Mouse (Mus musculus) hindbrain, postnatal 0 days (tissue): ENCODE data around the gene Carnmt1. TPM values are rescaled to one million over a fixed set of nuclear protein-coding genes. Genes with fewer than 3 reads are reported as not detected.

Experiments
- ATAC-seq: fragments of 200-750 bp; cut with Nextera tagmentation; 2 replicates; pipeline ENCODE4 v1.8.0; 2017; ENCODE audit warnings: mild to moderate bottlenecking, moderate TSS enrichment, moderate library complexity
- DNase-seq: peaks from one replicate; pipeline ENCODE4 v3.0.0-alpha.2; 2015; ENCODE audit warnings: low spot score
- H3K27ac ChIP-seq: fragments of 300-500 bp; sonication (generic); 2 replicates; pipeline ENCODE4 v1.5.1; 2014; ENCODE audit warnings: mild to moderate bottlenecking
- H3K27me3 ChIP-seq: fragments of 300-500 bp; sonication (generic); 2 replicates; pipeline ENCODE4 v1.6.1; 2014; ENCODE audit warnings: low read length, mixed read lengths; ENCODE audit not compliant: insufficient read depth
- H3K36me3 ChIP-seq: fragments of 300-500 bp; sonication (generic); 2 replicates; pipeline ENCODE4 v1.6.1; 2014; ENCODE audit warnings: low read length, mixed read lengths; ENCODE audit not compliant: insufficient read depth
- H3K4me1 ChIP-seq: fragments of 300-500 bp; sonication (generic); 2 replicates; pipeline ENCODE4 v1.6.1; 2014; ENCODE audit warnings: antibody characterized with exemption, low read length, mixed read lengths; ENCODE audit not compliant: insufficient read depth
- H3K4me2 ChIP-seq: fragments of 300-500 bp; sonication (generic); 2 replicates; pipeline ENCODE4 v1.6.1; 2014; ENCODE audit warnings: low read depth, mild to moderate bottlenecking, low read length, moderate library complexity, mixed read lengths
- H3K4me3 ChIP-seq: fragments of 300-500 bp; sonication (generic); 2 replicates; pipeline ENCODE4 v1.5.1; 2014; ENCODE audit warnings: low read length
- H3K9ac ChIP-seq: fragments of 300-500 bp; sonication (generic); replicated peaks from 2 replicates; pipeline ENCODE4 v1.6.1; 2014; ENCODE audit warnings: mild to moderate bottlenecking, low read length, moderate library complexity, mixed read lengths
- H3K9me3 ChIP-seq: fragments of 300-500 bp; sonication (generic); 2 replicates; pipeline ENCODE4 v1.6.1; 2016; ENCODE audit warnings: low read length, mixed read lengths
- CTCF ChIP-seq: IDR thresholded peaks from 2 replicates; pipeline ENCODE4 v1.5.1; 2016; ENCODE audit warnings: antibody characterized with exemption, control low read depth, low read depth
- WGBS: fragments of 180-500 bp; shearing (Covaris S2); extraction: QIAGEN DNeasy Blood & Tissue Kit; methylation state at CpG from one replicate; pipeline ENCODE4 v1.1.7; 2014; 5-methylcytosine and 5-hydroxymethylcytosine counted together
- polyA plus RNA-seq: library from polyadenylated mRNA; unstranded; fragments of >200 nt; fragmentation: Nextera tagmentation; extraction: Ambion mirVana; gene quantifications from 2 replicates; pipeline ENCODE4 v1.2.1, GENCODE M21; 2015
- total RNA-seq: library from RNA; depleted of rRNA; stranded (reverse); fragments of >200 nt; gene quantifications from 2 replicates; pipeline ENCODE4 v1.2.3, GENCODE M21; 2014

Gene Carnmt1
- total and polyA plus RNA-seq, 2 experiments from 2014 or later, result 17.9 to 22.1 TPM

- Histone ChIP-seq H3K36me3 (no peaks in the 10 kb centered on the region), H3K9me3 (no peaks in the 10 kb centered on the region), H3K9ac (no peak overlapping the region), H3K4me1 (no peaks in the 10 kb centered on the region), H3K27ac (no peak overlapping the region), H3K4me3 (no peak overlapping the region), H3K4me2 (no peak overlapping the region), H3K27me3 (no peaks in the 10 kb centered on the region)
- DNase-seq (no peak), ATAC-seq (no peak)
- TF ChIP-seq CTCF, result no peak
- WGBS, result 72% methylated on average over 2 of the region's 2 CpGs
Observed at GRCm38 (mm10) chr19:18663904-18664303, 6.7 kb upstream of the Carnmt1 start.

GRCm38 (mm10) chr19:18666966-18667365 is 3.6 kb upstream of the Carnmt1 start:
- no peaks in the 10 kb centered on the region for H3K36me3 ChIP-seq
- H3K4me3 ChIP-seq, result no peak overlapping the region
- ATAC-seq, result no peak
- TF ChIP-seq CTCF, result no peak
- no peaks in the 10 kb centered on the region for H3K27me3 ChIP-seq
- no peak overlapping the region; the same call in 1 of the 2 replicates for H3K27ac ChIP-seq
- H3K4me1 ChIP-seq, result peaks cover 2% of the 10 kb centered on the region
- DNase-seq, result peak; percentile 68
- 62% methylated on average over 7 of the region's 7 CpGs for WGBS
- H3K9me3 ChIP-seq, result no peaks in the 10 kb centered on the region
- H3K4me2 ChIP-seq, result no peak overlapping the region
- no peak overlapping the region for H3K9ac ChIP-seq

DNA sequence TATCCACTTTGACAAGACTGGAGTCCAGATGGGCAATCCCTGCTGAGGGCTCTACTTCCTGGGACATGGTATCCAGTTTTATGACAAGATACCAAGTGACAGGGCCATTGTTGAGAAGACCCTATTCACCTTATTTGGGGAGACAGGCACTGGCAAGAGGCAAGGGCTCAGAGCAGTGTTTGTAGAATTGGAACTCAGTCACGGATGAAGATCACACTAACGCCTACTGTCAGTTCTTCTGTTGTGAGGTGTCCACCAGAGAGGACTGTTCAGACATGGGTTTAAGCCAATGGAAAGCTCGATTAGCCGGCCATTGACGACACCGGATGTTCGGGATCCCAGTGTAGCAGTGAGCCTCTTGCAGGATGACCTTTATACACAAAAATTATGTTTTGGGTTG is 1.0 kb upstream of the Carnmt1 start:
- no peak overlapping the region for H3K9ac ChIP-seq
- TF ChIP-seq CTCF, result no peak
- DNase-seq, result peak; percentile 57
- no peaks in the 10 kb centered on the region for H3K27me3 ChIP-seq
- 83% methylated on average over 7 of the region's 7 CpGs for WGBS
- no peak overlapping the region for H3K4me3 ChIP-seq
- H3K27ac ChIP-seq, result peak overlapping the region; percentile 4; the same call in 1 of the 2 replicates
- H3K4me2 ChIP-seq, result no peak overlapping the region
- ATAC-seq, result no peak
- H3K4me1 ChIP-seq, result peaks cover 17% of the 10 kb centered on the region
- H3K9me3 ChIP-seq, result no peaks in the 10 kb centered on the region
- H3K36me3 ChIP-seq, result no peaks in the 10 kb centered on the region

GRCm38 (mm10) chr19:18671056-18671741 is 635 bp downstream of the Carnmt1 start:
- DNase-seq (peak; percentile 58), ATAC-seq (peak; percentile 71; the same call in 1 of the 2 replicates)
- H3K36me3 ChIP-seq, result no peaks in the 10 kb centered on the region
- no peaks in the 10 kb centered on the region for H3K27me3 ChIP-seq
- H3K9ac ChIP-seq, result peak overlapping the region; percentile 70
- peaks cover 17% of the 10 kb centered on the region for H3K4me1 ChIP-seq
- peak overlapping the region; percentile 87 for H3K27ac ChIP-seq
- 2% methylated on average over 60 of the region's 64 CpGs for WGBS
- H3K4me3 ChIP-seq, result peak overlapping the region; percentile 79
- H3K4me2 ChIP-seq, result peak overlapping the region; percentile 69
- no peaks in the 10 kb centered on the region for H3K9me3 ChIP-seq
- no peak for TF ChIP-seq CTCF

GRCm38 (mm10) chr19:18672498-18672897 is 1.9 kb downstream of the Carnmt1 start:
- peak overlapping the region; percentile 69 for H3K4me2 ChIP-seq
- WGBS, result 50% methylated on average over 3 of the region's 3 CpGs
- H3K27me3 ChIP-seq, result no peaks in the 10 kb centered on the region
- peaks cover 17% of the 10 kb centered on the region for H3K4me1 ChIP-seq
- no peak overlapping the region for H3K9ac ChIP-seq
- no peak overlapping the region for H3K27ac ChIP-seq
- TF ChIP-seq CTCF, result no peak
- DNase-seq (no peak), ATAC-seq (no peak)
- no peaks in the 10 kb centered on the region for H3K36me3 ChIP-seq
- H3K9me3 ChIP-seq, result no peaks in the 10 kb centered on the region
- H3K4me3 ChIP-seq, result peak overlapping the region; percentile 79

DNA sequence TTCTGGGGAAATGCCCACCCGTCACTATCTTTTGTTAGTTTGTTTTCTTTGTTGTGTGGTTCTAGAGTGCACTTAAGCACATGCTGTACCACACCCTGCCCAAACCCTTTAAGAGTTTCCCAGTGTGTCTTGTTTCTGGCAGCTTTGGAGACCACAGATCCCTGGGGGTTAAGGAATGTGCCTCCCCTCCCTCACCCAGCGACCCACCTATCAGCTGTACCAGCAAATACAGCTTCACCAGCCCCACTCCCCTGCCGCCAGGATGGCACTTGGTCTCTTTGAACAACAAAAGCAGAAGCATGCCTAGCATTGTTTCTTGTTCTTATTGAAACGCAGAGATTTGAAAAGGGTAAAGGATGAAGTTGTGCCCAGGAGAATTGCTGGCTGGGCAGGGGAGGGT is 2.6 kb downstream of the Carnmt1 start:
- DNase-seq (no peak), ATAC-seq (no peak)
- no peak overlapping the region; the same call in 1 of the 2 replicates for H3K9ac ChIP-seq

GRCm38 (mm10) chr19:18682142-18682541 is 11.6 kb downstream of the Carnmt1 start:
- Histone ChIP-seq H3K9me3 (no peaks in the 10 kb centered on the region), H3K9ac (no peak overlapping the region), H3K4me2 (no peak overlapping the region), H3K27ac (no peak overlapping the region), H3K36me3 (peaks cover 4% of the 10 kb centered on the region; the same call in 1 of the 2 replicates), H3K27me3 (no peaks in the 10 kb centered on the region), H3K4me3 (no peak overlapping the region), H3K4me1 (no peaks in the 10 kb centered on the region)
- no peak for ATAC-seq
- no peak for TF ChIP-seq CTCF
- DNase-seq, result no peak
- WGBS, result 81% methylated on average over 4 of the region's 4 CpGs

More for the DNA sequence above, 2.6 kb downstream of the Carnmt1 start:
- Histone ChIP-seq H3K4me2 (peak overlapping the region; percentile 69), H3K27me3 (no peaks in the 10 kb centered on the region), H3K27ac (no peak overlapping the region), H3K36me3 (no peaks in the 10 kb centered on the region), H3K4me1 (peaks cover 17% of the 10 kb centered on the region), H3K4me3 (peak overlapping the region; percentile 79), H3K9me3 (no peaks in the 10 kb centered on the region)
- no peak for TF ChIP-seq CTCF
- WGBS, result 12% methylated on average over 4 of the region's 4 CpGs
